ENCODE assay signal across 12 mouse cellular contexts in the genomic region with DNA sequence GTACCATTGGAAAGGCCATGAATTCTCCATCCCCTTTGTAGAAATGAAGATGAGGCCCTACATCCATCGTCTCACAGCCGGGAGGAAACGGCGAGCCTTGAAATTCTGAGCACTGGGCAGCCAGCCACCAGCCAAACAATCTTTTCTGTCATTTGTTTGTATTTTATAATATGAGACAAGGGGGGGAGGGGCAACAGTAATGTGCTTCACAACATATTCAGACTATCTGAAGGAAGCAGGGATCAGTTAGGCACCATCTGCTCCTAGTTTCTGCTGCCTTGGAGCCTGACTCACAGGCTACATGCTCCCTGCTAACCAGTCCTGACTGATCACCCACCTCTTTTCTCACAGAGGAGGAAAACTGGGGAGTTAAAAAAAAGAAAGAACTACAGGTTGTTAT.
DNase-seq lines count a peak whose midpoint lies in the region; ATAC-seq lines count a peak whose summit lies in the region.
"Had no signal": no experiment of that assay in that cellular context is flagged by ENCODE, and none has a peak within 500 bp of the region (broad histone marks: within the 10 kb centered on the region; RNA-seq: fewer than 3 reads in every experiment).

No protein-coding gene starts in this region.

- ATAC-seq in heart, embryonic 11.5 days (replicated peaks; ENCODE audit: insufficient number of reproducible peaks, low FRiP score, low TSS enrichment), result no peak
- ATAC-seq in intestine, embryonic 16.5 days, result peak; percentile 60
- ATAC-seq in monocyte, adult 5-6 weeks (replicated peaks; ENCODE audit: insufficient number of reproducible peaks, low FRiP score, low TSS enrichment, poor library complexity, severe bottlenecking), result no peak

- no peaks in the 10 kb centered on the region for H3K4me1 ChIP-seq in heart, embryonic 11.5 days (ENCODE audit: control insufficient read depth, insufficient read depth, low read length)
- peaks cover 8% of the 10 kb centered on the region; the same call in 1 of the 2 replicates for H3K4me1 ChIP-seq in intestine, embryonic 16.5 days (ENCODE audit: control insufficient read depth, insufficient read depth, low read length)
- H3K4me1 ChIP-seq: limb, embryonic 12.5 days had no signal

- no peak overlapping the region for H3K4me3 ChIP-seq in heart, embryonic 11.5 days (ENCODE audit: low read depth, low read length)
- no peak overlapping the region for H3K4me3 ChIP-seq in intestine, embryonic 16.5 days (ENCODE audit: low read length)
- H3K4me3 ChIP-seq: limb, embryonic 12.5 days; myocyte had no signal

- H3K9ac ChIP-seq in heart, embryonic 11.5 days (ENCODE audit: low read depth, low read length), result no peak overlapping the region
- no peak overlapping the region for H3K9ac ChIP-seq in intestine, embryonic 16.5 days (ENCODE audit: low read depth, low read length)
- H3K9ac ChIP-seq: limb, embryonic 12.5 days had no signal

- no peak overlapping the region for H3K4me2 ChIP-seq in heart, embryonic 11.5 days
- no peak overlapping the region for H3K4me2 ChIP-seq in intestine, embryonic 16.5 days (ENCODE audit: low read depth, low read length)
- H3K4me2 ChIP-seq: limb, embryonic 12.5 days had no signal

- peak; percentile 37 to 42 for DNase-seq in heart, postnatal 10 days
- peak; percentile 31 to 34 for DNase-seq in left cerebral cortex, postnatal 14 days (ENCODE audit: low spot score in 2 of 2)
- DNase-seq in left cerebral cortex, postnatal 4 days, result no peak
- DNase-seq in lung, postnatal 14 days, result peak; percentile 78
- DNase-seq: cerebellum, adult 8-10 months; thymus, postnatal 36 days had no signal

- H3K27me3 ChIP-seq in heart, embryonic 11.5 days (ENCODE audit: control insufficient read depth, insufficient read depth, low read length), result no peaks in the 10 kb centered on the region
- H3K27me3 ChIP-seq in intestine, embryonic 16.5 days (replicated peaks; ENCODE audit: control insufficient read depth, insufficient read depth, low read length), result no peaks in the 10 kb centered on the region
- H3K27me3 ChIP-seq: CH12.LX; limb, embryonic 12.5 days had no signal

- no peaks in the 10 kb centered on the region for H3K9me3 ChIP-seq in heart, embryonic 11.5 days (replicated peaks; ENCODE audit: control insufficient read depth, low read length)
- H3K9me3 ChIP-seq in intestine, embryonic 16.5 days (ENCODE audit: control insufficient read depth, low read length), result no peaks in the 10 kb centered on the region
- H3K9me3 ChIP-seq: limb, embryonic 12.5 days had no signal

- WGBS in heart, embryonic 11.5 days (ENCODE audit: insufficient replicate concordance), result 83% methylated on average over 4 of the region's 4 CpGs
- WGBS in intestine, embryonic 16.5 days, result 62% methylated on average over 4 of the region's 4 CpGs

- intact Hi-C loops in heart, postnatal 10 days (cut with DNase I), result loop anchor here (5.0 kb wide), 1 partner anchor 123 kb away; no protein-coding TSS in a partner anchor
- intact Hi-C loops in left cerebral cortex, postnatal 14 days (cut with DNase I), result no loop called here
- intact Hi-C loops in left cerebral cortex, postnatal 4 days (cut with DNase I), result no loop called here

- H3K36me3 ChIP-seq in heart, embryonic 11.5 days (ENCODE audit: control insufficient read depth, insufficient read depth, low read length), result no peaks in the 10 kb centered on the region
- H3K36me3 ChIP-seq in intestine, embryonic 16.5 days (ENCODE audit: control insufficient read depth, insufficient read depth, low read length), result no peaks in the 10 kb centered on the region
- H3K36me3 ChIP-seq: limb, embryonic 12.5 days had no signal

- no peak overlapping the region for H3K27ac ChIP-seq in heart, embryonic 11.5 days (ENCODE audit: low read depth, low read length)
- H3K27ac ChIP-seq in intestine, embryonic 16.5 days (ENCODE audit: low read length), result no peak overlapping the region
- H3K27ac ChIP-seq: limb, embryonic 12.5 days had no signal
